Mouse (Mus musculus) heart, embryonic 14.5 days (tissue): ENCODE data around the gene Akt2. TPM values are rescaled to one million over a fixed set of nuclear protein-coding genes. Genes with fewer than 3 reads are reported as not detected.

ENCODE experiments used
- ATAC-seq: fragments of 200-750 bp; cut with Nextera tagmentation; 2 replicates; pipeline ENCODE4 v1.8.0; 2017; ENCODE audit warnings: low read depth, moderate TSS enrichment; ENCODE audit not compliant: insufficient number of reproducible peaks, insufficient read depth, low FRiP score
- H3K27ac ChIP-seq, 2 experiments: fragments of 200-500 bp in 1 of 2; fragments of 300-500 bp in 1 of 2; sonication (generic) in 1 of 2; replicated peaks in 1 of 2; 2 replicates each; pipeline ENCODE4 v1.5.1; 2012 to 2014; ENCODE audit warnings: low read depth in 2 of 2, low read length in 2 of 2, control low read depth in 1 of 2, mild to moderate bottlenecking in 1 of 2, mixed read lengths in 1 of 2; ENCODE audit not compliant: control insufficient read depth in 1 of 2, insufficient read depth in 1 of 2
- H3K27me3 ChIP-seq: fragments of 300-500 bp; sonication (generic); 2 replicates; pipeline ENCODE4 v1.6.1; 2014; ENCODE audit warnings: mild to moderate bottlenecking, low read length, control low read depth; ENCODE audit not compliant: control insufficient read depth, insufficient read depth
- H3K36me3 ChIP-seq: fragments of 300-500 bp; sonication (generic); 2 replicates; pipeline ENCODE4 v1.6.1; 2014; ENCODE audit warnings: mild to moderate bottlenecking, control low read depth, low read length, mixed read lengths; ENCODE audit not compliant: control insufficient read depth, insufficient read depth
- H3K4me1 ChIP-seq, 2 experiments: fragments of 200-500 bp in 1 of 2; fragments of 300-500 bp in 1 of 2; sonication (generic) in 1 of 2; 2 replicates each; pipeline ENCODE4 v1.6.1; 2012 to 2014; ENCODE audit warnings: low read length in 2 of 2, control low read depth in 1 of 2, mixed read lengths in 1 of 2; ENCODE audit not compliant: control insufficient read depth in 2 of 2, insufficient read depth in 2 of 2
- H3K4me2 ChIP-seq: fragments of 300-500 bp; sonication (generic); 2 replicates; pipeline ENCODE4 v1.6.1; 2014; ENCODE audit warnings: mild to moderate bottlenecking, low read length
- H3K4me3 ChIP-seq, 2 experiments: fragments of 200-500 bp in 1 of 2; fragments of 300-500 bp in 1 of 2; sonication (generic) in 1 of 2; 2 replicates each; pipeline ENCODE4 v1.5.1; 2012 to 2014; ENCODE audit warnings: low read length in 2 of 2, mild to moderate bottlenecking in 2 of 2, control low read depth in 1 of 2, low read depth in 1 of 2, moderate library complexity in 1 of 2; ENCODE audit not compliant: control insufficient read depth in 1 of 2, insufficient read depth in 1 of 2
- H3K9ac ChIP-seq: fragments of 300-500 bp; sonication (generic); 2 replicates; pipeline ENCODE4 v1.6.1; 2014; ENCODE audit warnings: mild to moderate bottlenecking, low read length
- H3K9me3 ChIP-seq: fragments of 300-500 bp; sonication (generic); 2 replicates; pipeline ENCODE4 v1.6.1; 2016; ENCODE audit warnings: low read length, control low read depth; ENCODE audit not compliant: control insufficient read depth
- WGBS: fragments of 180-500 bp; shearing (Covaris S2); extraction: QIAGEN DNeasy Blood & Tissue Kit; methylation state at CpG from one replicate; pipeline ENCODE4 v1.1.7; 2014; 5-methylcytosine and 5-hydroxymethylcytosine counted together
- polyA plus RNA-seq: library from polyadenylated mRNA; unstranded; fragments of >200 nt; fragmentation: Nextera tagmentation; extraction: Ambion mirVana; gene quantifications from 2 replicates; pipeline ENCODE4 v1.2.1, GENCODE M21; 2014

Gene Akt2
- polyA plus RNA-seq, 1 experiment from 2014 or later: 76.0 TPM

DNA sequence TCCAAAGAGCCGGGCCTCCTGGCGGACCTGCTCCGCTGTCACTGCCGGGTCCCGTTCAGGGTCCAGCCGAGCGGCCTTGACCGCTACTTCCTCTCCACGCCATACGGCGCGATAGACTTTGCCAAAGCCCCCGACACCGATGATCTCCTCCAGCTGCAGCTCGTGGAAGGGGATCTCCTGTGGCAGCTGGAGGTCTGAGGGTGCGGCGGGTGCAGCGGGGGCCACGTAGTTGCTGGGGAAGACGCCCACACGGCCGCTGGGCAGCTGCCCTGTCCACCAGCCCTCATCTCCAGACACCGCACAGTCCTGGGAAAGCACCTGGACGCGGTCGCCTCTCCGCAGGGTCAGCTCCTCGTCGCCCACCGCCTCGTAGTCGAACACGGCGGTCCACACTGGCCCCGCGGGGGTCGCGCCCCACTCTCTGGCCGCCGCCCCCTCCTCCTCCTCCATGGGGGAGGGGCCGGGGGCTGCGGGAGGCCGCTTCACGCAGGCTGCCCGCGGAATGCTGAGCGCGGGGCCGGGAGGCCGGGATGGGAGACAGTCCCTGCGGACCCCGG lies 82.3 kb downstream of the Akt2 start:
- Histone ChIP-seq H3K4me2 (peak overlapping the region; percentile 100), H3K9ac (peak overlapping the region; percentile 87), H3K9me3 (no peaks in the 10 kb centered on the region), H3K36me3 (peaks cover 11% of the 10 kb centered on the region; the same call in 1 of the 2 replicates), H3K4me3 (peak overlapping the region; percentile 82 to 86), H3K27me3 (no peaks in the 10 kb centered on the region), H3K27ac (no peak overlapping the region; a peak in 1 of 4 replicates), H3K4me1 (peaks cover 11 to 14% of the 10 kb centered on the region in 2 experiments; a peak in 3 of 4 replicates)
- WGBS: 3% methylated on average over 50 of the region's 52 CpGs
- ATAC-seq: no peak

DNA sequence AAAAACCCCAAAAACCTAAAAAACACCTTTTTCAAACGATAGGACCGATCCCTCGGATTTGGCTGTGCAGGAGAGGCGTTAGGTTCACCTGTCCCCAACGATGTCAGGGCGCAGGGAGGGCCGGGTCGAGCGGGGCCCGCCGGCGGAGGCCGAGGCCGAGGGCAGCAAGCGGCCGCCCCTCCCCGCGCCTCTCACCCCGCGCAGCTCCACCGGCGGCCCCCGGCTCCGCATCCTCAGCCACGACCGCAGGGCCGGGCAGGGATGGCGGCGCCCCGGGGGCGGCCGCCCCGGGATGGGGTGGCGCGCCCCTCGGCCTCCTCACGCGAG lies 82.8 kb downstream of the Akt2 start:
- peak; percentile 73 for ATAC-seq
- peaks cover 11 to 14% of the 10 kb centered on the region in 2 experiments; a peak in 3 of 4 replicates for H3K4me1 ChIP-seq
- H3K9ac ChIP-seq: peak overlapping the region; percentile 87
- peak overlapping the region; percentile 82 to 86 for H3K4me3 ChIP-seq
- peak overlapping the region; percentile 100 for H3K4me2 ChIP-seq
- 0% methylated on average over 36 of the region's 38 CpGs for WGBS
- no peaks in the 10 kb centered on the region for H3K27me3 ChIP-seq
- peaks cover 11% of the 10 kb centered on the region; the same call in 1 of the 2 replicates for H3K36me3 ChIP-seq
- H3K27ac ChIP-seq: peak overlapping the region in 1 of 2 experiments; percentile 87; a peak in 1 of 4 replicates
- no peaks in the 10 kb centered on the region for H3K9me3 ChIP-seq

DNA sequence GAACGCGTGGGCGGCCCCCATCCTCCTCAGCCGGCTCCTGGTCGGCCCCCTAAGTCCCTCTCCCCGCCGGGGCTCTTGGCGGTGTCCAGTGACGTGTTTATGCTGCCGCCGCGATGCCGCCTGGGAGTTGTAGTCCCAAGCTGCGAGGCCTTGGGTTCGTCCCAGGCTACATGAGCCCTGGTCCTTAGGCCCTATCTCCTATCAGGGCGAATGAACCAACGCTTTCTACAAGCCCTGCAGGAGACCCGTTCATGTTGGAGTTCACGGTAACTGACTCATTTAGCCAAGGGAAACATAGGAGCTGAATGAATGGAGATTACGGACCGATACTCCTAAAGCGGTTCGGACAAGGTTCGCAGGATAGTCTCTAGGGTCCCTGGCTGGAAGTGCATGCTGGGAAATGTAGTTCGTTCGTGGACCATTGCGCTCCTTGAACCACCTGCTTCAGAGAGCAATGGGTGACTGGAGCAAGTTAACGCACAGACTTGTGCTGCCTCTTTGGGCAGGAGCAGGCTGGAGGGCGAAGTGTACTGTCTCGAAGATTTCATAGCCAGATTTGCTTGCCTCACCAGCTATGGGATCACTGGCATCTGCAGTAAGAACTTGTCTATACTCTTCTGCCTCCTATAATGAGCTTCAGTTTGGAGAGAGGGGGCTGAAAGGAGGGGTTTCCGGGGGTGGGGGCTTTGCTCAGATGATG lies 83.3 kb downstream of the Akt2 start, which contains the start of gene Map3k10:
Gene Map3k10, minus strand, starts transcription at position 77 of the 700 bp plus-strand sequence.
- H3K4me2 ChIP-seq: peak within 1 kb of the TSS; percentile 100
- no peaks in the 10 kb centered on the region for H3K27me3 ChIP-seq
- H3K4me1 ChIP-seq: peaks cover 11 to 14% of the 10 kb centered on the region in 2 experiments; a peak in 3 of 4 replicates
- H3K36me3 ChIP-seq: peaks cover 11% of the 10 kb centered on the region; the same call in 1 of the 2 replicates
- peak within 1 kb of the TSS; percentile 87 to 94 for H3K27ac ChIP-seq
- no peaks in the 10 kb centered on the region for H3K9me3 ChIP-seq
- peak within 1 kb of the TSS; percentile 87 for H3K9ac ChIP-seq
- peak within 1 kb of the TSS; percentile 82 to 86 for H3K4me3 ChIP-seq
- ATAC-seq: peak; percentile 97
- WGBS: 0% methylated on average over 29 of the region's 31 CpGs

DNA sequence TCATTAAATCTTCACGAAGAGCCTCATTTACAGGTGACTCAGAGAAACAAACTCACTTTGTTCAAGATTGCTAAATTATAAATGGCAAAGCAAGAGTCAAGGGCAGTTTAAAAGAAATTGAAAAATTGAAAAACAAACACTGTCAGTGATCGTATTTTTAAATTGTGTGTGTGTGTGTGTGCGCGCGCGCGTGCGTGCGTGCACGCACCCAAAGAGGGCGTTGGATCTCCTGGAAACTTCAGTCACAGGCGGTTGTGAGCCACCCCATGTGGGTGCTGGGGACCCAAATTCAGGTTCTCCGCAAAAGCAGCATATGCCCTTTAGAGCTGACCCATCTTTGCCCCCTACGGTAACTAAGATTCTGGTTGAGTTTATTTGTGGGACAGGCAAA lies 83.9 kb downstream of the Akt2 start:
- Histone ChIP-seq H3K4me1 (peaks cover 11 to 14% of the 10 kb centered on the region in 2 experiments; a peak in 3 of 4 replicates), H3K36me3 (peaks cover 7% of the 10 kb centered on the region; the same call in 1 of the 2 replicates), H3K9me3 (no peaks in the 10 kb centered on the region), H3K4me2 (peak overlapping the region; percentile 100), H3K27me3 (no peaks in the 10 kb centered on the region), H3K4me3 (peak overlapping the region in 1 of 2 experiments; percentile 86; a peak in 1 of 4 replicates), H3K27ac (no peak overlapping the region), H3K9ac (no peak overlapping the region)
- WGBS: 29% methylated on average over 14 of the region's 14 CpGs
- ATAC-seq: no peak

DNA sequence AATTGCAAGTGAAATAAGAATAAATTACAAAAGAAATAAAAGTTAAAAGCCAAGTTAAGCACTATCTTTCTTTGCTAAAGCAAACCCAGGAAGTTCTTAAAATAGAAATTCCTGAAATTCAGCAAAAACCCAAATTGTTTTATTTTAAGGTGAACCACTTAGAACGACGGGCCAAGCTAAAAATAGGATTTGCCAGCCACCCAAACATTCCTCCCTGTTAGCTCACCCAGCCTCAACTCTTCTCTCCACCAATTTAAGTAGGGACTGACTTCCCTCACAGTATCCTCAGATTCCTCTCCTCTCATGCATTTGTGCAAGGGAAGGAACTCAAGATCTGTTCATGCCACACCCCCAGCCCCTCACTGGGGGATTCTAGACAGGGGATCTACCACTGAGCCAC lies 91.9 kb downstream of the Akt2 start:
- H3K4me1 ChIP-seq: peaks cover 2 to 6% of the 10 kb centered on the region in 2 experiments

DNA sequence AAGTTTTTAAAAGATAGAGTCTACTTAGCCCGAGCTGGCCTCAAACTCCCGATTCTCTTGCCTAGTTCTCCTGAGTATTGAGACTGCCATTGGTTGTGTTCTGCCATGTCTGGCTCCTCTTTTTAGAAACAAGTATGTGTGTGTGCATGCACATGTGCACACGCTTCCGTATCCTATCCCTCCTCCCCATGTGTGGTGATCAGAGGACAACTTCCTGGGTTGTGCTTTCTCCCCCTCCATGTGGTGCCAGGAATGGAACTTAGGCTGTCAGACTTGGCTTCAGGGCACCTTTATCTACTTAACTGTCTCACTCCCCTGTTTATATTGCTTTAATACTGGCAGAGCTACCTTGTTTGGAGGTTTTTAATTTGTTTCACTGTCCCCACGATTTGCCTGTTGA lies 93.9 kb downstream of the Akt2 start:
- WGBS: 23% methylated on average over 5 of the region's 5 CpGs
- Histone ChIP-seq H3K36me3 (no peaks in the 10 kb centered on the region), H3K4me3 (no peak overlapping the region), H3K9me3 (no peaks in the 10 kb centered on the region), H3K4me2 (peak overlapping the region; percentile 42), H3K9ac (no peak overlapping the region), H3K27ac (no peak overlapping the region), H3K4me1 (peaks cover 5 to 15% of the 10 kb centered on the region in 2 experiments), H3K27me3 (peaks cover 10% of the 10 kb centered on the region; the same call in 1 of the 2 replicates)
- ATAC-seq: no peak

More for the DNA sequence above, 91.9 kb downstream of the Akt2 start:
- Histone ChIP-seq H3K9me3 (no peaks in the 10 kb centered on the region), H3K9ac (no peak overlapping the region), H3K36me3 (no peaks in the 10 kb centered on the region), H3K27ac (no peak overlapping the region), H3K27me3 (peaks cover 10% of the 10 kb centered on the region; the same call in 1 of the 2 replicates), H3K4me2 (no peak overlapping the region), H3K4me3 (no peak overlapping the region)
- 6% methylated on average over 2 of the region's 2 CpGs for WGBS
- no peak for ATAC-seq

DNA sequence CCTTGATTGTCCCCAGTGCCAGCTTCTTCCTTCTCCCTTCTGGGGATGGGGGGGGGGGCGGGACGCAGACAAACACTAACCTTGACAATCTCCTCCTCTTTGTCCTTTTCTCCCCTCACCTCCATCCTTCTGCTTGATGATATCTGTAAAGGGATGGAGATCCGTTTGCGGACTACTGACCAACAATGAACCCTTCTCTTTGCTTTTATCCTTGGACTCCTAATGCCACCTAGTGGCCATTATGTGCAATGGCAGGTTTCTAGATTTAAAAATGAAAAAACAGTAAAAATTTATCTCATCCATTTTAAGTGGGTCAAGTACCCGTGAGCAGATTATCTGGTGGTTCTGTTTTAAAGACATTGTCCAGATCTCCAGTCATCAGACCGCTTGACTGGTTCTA lies 94.3 kb downstream of the Akt2 start:
- 0% methylated on average over 6 of the region's 6 CpGs for WGBS
- peak overlapping the region; percentile 42 for H3K4me2 ChIP-seq
- no peak for ATAC-seq

More for the DNA sequence above, 94.3 kb downstream of the Akt2 start:
- no peak overlapping the region for H3K9ac ChIP-seq
- H3K4me1 ChIP-seq: peaks cover 5 to 15% of the 10 kb centered on the region in 2 experiments
- peaks cover 10% of the 10 kb centered on the region; the same call in 1 of the 2 replicates for H3K27me3 ChIP-seq
- no peaks in the 10 kb centered on the region for H3K36me3 ChIP-seq
- H3K27ac ChIP-seq: no peak overlapping the region
- H3K9me3 ChIP-seq: no peaks in the 10 kb centered on the region
- H3K4me3 ChIP-seq: no peak overlapping the region
